Mouse (Mus musculus) stomach, embryonic 16.5 days (tissue): ENCODE measurements around the gene Mark3. TPM values are rescaled to one million over a fixed set of nuclear protein-coding genes. Genes with fewer than 3 reads are reported as not detected.

ENCODE experiments used
- ATAC-seq: fragments of 200-750 bp; cut with Nextera tagmentation; 2 replicates; pipeline ENCODE4 v1.8.0; 2017; ENCODE audit warnings: moderate number of reproducible peaks, moderate TSS enrichment; ENCODE audit not compliant: insufficient read depth, low FRiP score
- H3K27ac ChIP-seq: fragments of 300-500 bp; sonication (generic); 2 replicates; pipeline ENCODE4 v1.5.1; 2014; ENCODE audit warnings: low read length
- H3K27me3 ChIP-seq: fragments of 300-500 bp; sonication (generic); 2 replicates; pipeline ENCODE4 v1.6.1; 2014; ENCODE audit warnings: low read length, control low read depth, mixed read lengths; ENCODE audit not compliant: control insufficient read depth, insufficient read depth
- H3K36me3 ChIP-seq: fragments of 300-500 bp; sonication (generic); 2 replicates; pipeline ENCODE4 v1.6.1; 2014; ENCODE audit warnings: low read length; ENCODE audit not compliant: control insufficient read depth, insufficient read depth
- H3K4me1 ChIP-seq: fragments of 300-500 bp; sonication (generic); 2 replicates; pipeline ENCODE4 v1.6.1; 2014; ENCODE audit warnings: low read length, control low read depth, mixed read lengths; ENCODE audit not compliant: control insufficient read depth, insufficient read depth
- H3K4me2 ChIP-seq: fragments of 300-500 bp; sonication (generic); 2 replicates; pipeline ENCODE4 v1.6.1; 2014; ENCODE audit warnings: low read depth, low read length, mixed read lengths
- H3K4me3 ChIP-seq: fragments of 300-500 bp; sonication (generic); replicated peaks from 2 replicates; pipeline ENCODE4 v1.5.1; 2014; ENCODE audit warnings: mild to moderate bottlenecking, low read length
- H3K9ac ChIP-seq: fragments of 300-500 bp; sonication (generic); 2 replicates; pipeline ENCODE4 v1.6.1; 2014; ENCODE audit warnings: low read length
- H3K9me3 ChIP-seq: fragments of 300-500 bp; sonication (generic); replicated peaks from 2 replicates; pipeline ENCODE4 v1.6.1; 2016; ENCODE audit warnings: low read length, control low read depth; ENCODE audit not compliant: control insufficient read depth
- WGBS: fragments of 180-500 bp; shearing (Covaris S2); extraction: QIAGEN DNeasy Blood & Tissue Kit; methylation state at CpG from one replicate; pipeline ENCODE4 v1.1.7; 2014; 5-methylcytosine and 5-hydroxymethylcytosine counted together
- polyA plus RNA-seq: library from polyadenylated mRNA; unstranded; fragments of >200 nt; fragmentation: Nextera tagmentation; extraction: Ambion mirVana; gene quantifications from 2 replicates; pipeline ENCODE4 v1.2.1, GENCODE M21; 2015

The Mark3 gene
- polyA plus RNA-seq, 1 experiment from 2014 or later = 20.1 TPM

DNA sequence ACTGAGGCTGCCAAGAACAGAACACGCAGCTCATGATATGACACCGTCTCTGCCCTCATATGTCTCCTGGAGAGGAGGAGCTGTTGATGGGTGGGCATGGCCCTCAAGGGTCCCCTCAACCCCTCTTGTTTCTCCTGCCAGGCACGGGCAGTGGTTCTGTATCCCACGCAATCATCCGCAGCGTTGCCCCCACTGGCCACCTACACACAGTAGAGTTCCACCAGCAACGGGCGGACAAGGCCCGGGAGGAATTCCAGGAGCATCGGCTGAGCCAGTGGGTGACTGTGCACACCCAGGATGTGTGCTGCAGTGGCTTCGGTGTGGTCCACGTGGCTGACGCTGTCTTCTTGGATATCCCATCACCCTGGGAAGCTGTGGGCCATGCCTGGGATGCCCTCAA is 106.3 kb downstream of the Mark3 start:
- peaks cover 33% of the 10 kb centered on the region for H3K4me1 ChIP-seq
- no peak for ATAC-seq
- H3K9me3 ChIP-seq = no peaks in the 10 kb centered on the region
- H3K4me3 ChIP-seq = no peak overlapping the region
- H3K36me3 ChIP-seq = 0 out of 2 replicates have a peak, but pooled peaks cover 4% of the 10 kb centered on the region
- H3K27me3 ChIP-seq = no peaks in the 10 kb centered on the region
- 90% methylated on average over 13 of the region's 13 CpGs for WGBS
- no peak overlapping the region for H3K4me2 ChIP-seq
- no peak overlapping the region; the same call in 1 of the 2 replicates for H3K9ac ChIP-seq
- H3K27ac ChIP-seq = peak overlapping the region; percentile 89

DNA sequence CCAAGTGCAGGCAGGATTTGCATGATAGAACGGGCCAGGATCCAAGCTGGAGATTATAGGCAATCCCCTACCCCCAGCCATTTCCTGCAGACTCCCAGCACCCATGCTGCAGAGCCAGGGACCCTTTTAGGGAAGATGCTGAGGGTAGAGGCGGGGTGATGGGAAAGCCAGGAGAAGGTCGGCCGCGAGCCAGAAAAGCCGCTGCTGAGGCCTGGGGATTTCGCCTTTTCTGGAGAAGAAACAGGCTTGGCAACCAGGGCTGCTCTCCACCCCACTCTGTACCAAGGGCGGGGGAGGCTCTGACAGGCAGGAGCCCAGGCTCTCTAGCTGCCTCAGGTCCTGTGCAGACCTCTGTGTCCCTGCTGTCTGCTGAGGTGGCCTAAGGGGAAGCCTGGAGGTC is 107.0 kb downstream of the Mark3 start:
- no peak overlapping the region for H3K4me3 ChIP-seq
- H3K4me2 ChIP-seq = no peak overlapping the region
- H3K27ac ChIP-seq = peak overlapping the region; percentile 89

DNA sequence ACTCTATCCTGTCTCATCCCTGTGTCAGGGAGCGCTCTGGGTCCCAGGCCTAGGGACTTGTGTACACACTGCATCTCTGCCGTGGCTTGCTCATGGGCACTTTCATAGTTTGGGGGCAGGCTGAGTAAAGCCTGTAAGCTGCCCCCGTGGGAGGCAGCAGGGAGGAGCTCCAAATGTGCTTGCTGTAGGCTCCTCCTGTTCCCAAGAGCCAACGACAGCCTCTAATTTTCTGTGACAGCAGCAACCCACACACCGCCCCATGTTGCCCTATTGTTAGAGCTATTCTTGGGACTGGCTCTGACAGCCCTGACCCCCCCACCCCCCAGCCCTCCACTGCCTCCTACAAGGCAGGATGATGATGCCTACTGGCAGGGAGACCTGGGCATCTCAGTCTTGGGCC is 107.7 kb downstream of the Mark3 start:
- WGBS = 62% methylated on average over 5 of the region's 5 CpGs
- no peaks in the 10 kb centered on the region for H3K9me3 ChIP-seq
- H3K27me3 ChIP-seq = no peaks in the 10 kb centered on the region
- H3K4me1 ChIP-seq = peaks cover 36% of the 10 kb centered on the region
- H3K4me2 ChIP-seq = no peak overlapping the region
- H3K36me3 ChIP-seq = 0 out of 2 replicates have a peak, but pooled peaks cover 4% of the 10 kb centered on the region
- peak overlapping the region; percentile 89 for H3K27ac ChIP-seq
- peak; percentile 24; the same call in 1 of the 2 replicates for ATAC-seq
- peak overlapping the region; percentile 54; the same call in 1 of the 2 replicates for H3K9ac ChIP-seq
- no peak overlapping the region for H3K4me3 ChIP-seq

More for the DNA sequence above, 107.0 kb downstream of the Mark3 start:
- Histone ChIP-seq H3K4me1 (peaks cover 33% of the 10 kb centered on the region), H3K9ac (no peak overlapping the region), H3K9me3 (no peaks in the 10 kb centered on the region), H3K27me3 (no peaks in the 10 kb centered on the region), H3K36me3 (0 out of 2 replicates have a peak, but pooled peaks cover 4% of the 10 kb centered on the region)
- 53% methylated on average over 8 of the region's 8 CpGs for WGBS
- peak; percentile 57 for ATAC-seq

DNA sequence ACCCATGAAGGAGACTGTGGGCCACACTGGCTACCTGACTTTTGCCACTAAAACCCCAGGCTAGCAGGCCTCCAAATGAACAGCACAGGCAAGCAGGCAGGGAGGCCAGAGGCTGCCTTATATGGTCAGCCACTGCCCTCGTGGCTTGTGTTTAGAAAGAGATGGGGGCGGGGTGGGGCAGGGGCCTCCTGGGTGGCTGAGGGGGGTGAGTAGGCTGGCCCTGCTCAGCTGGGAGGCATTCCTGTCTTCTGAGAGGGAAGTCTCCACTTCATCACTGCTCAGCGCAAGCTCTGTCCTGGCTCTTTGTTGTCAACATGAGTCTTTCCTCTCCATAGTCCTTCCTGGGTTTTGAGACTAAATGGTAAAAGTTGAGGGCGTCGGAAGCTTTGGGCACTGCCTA is 108.5 kb downstream of the Mark3 start:
- Histone ChIP-seq H3K4me2 (no peak overlapping the region), H3K36me3 (0 out of 2 replicates have a peak, but pooled peaks cover 4% of the 10 kb centered on the region), H3K9me3 (no peaks in the 10 kb centered on the region), H3K27ac (peak overlapping the region; percentile 89), H3K9ac (peak overlapping the region; percentile 54), H3K4me3 (no peak overlapping the region), H3K4me1 (peaks cover 39% of the 10 kb centered on the region), H3K27me3 (no peaks in the 10 kb centered on the region)
- WGBS = 34% methylated on average over 5 of the region's 5 CpGs
- ATAC-seq = peak; percentile 45; the same call in 1 of the 2 replicates

DNA sequence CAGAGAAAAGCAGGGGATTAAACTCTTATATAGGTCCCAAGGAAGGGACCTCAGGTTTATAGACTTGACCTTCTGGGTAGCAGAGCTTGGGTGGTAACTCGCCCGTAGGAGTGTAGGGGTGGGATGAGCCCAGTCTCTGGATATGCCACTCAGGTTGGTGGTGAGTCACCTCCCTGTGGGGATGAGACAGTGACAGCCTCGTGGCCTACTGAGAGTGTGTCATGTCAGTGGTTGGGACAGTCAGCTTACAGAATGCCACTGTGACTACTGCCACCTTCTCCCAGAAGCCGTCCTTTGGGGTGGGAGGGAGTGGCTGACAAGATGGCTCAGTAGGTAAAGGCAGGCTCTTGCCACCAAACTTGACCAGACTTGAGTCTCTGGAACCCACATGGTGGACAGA is 112.1 kb downstream of the Mark3 start:
- no peak overlapping the region for H3K4me3 ChIP-seq
- H3K4me2 ChIP-seq = no peak overlapping the region
- ATAC-seq = no peak
- H3K9me3 ChIP-seq = no peaks in the 10 kb centered on the region
- H3K27ac ChIP-seq = peak overlapping the region; percentile 85; the same call in 1 of the 2 replicates
- H3K27me3 ChIP-seq = no peaks in the 10 kb centered on the region
- H3K36me3 ChIP-seq = 0 out of 2 replicates have a peak, but pooled peaks cover 4% of the 10 kb centered on the region
- peaks cover 33% of the 10 kb centered on the region for H3K4me1 ChIP-seq
- 80% methylated on average over 4 of the region's 4 CpGs for WGBS
- no peak overlapping the region for H3K9ac ChIP-seq

DNA sequence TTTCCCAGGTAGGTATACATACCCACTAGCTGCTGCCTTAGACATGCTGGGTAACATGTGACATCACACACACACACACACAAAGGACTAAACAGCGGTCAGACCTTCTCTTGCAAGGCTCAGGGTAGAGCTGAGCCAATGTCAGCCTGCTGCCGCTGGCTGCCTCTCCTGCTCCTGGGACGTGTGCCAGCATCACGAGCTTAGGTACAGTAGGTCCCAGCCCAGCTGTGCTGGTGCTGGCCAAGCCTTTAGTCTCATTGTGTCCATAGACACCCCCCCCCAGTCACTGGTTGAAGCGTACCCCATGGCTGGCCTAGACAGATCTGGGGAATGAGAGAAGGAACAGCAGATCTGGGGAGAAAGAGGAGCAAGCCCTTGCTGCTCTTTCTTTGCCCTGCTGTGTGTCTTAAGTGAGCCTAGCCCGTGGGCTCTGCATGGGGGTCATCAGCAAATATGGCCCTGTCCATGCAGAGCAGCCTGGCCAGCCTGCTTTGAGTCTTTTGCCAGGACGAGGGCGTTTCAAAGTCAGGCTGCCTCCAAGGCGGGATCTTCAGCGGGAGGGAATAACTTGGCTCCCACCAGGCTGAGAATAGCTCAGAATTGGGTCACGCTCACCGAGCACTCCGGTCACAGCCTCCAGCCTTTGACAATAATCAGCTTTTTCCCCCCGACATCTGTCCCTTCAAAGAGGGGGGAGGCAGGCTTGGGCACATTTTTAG is 113.2 kb downstream of the Mark3 start:
- H3K4me2 ChIP-seq = no peak overlapping the region; the same call in 1 of the 2 replicates
- peak; percentile 69 for ATAC-seq

DNA sequence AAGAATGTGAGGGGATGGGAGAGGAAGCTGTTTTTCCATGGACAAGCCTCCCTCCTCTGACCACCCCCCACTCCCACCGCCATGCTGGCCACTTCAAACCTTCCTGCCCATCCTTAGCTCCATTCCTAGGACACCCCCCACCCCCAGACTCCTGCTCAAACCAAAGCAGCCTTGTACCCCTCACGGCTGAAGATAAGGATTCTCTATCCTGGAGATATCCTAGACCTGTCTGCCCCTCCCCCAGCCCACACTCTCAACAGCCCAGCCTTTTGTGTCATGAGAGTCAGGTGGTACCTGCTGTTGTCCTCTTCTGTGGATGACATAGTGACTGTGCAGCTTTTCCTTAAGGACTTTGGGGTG is 113.7 kb downstream of the Mark3 start:
- peak overlapping the region; percentile 85 for H3K27ac ChIP-seq
- peaks cover 24% of the 10 kb centered on the region for H3K4me1 ChIP-seq
- no peak overlapping the region for H3K4me2 ChIP-seq
- ATAC-seq = no peak
- H3K9ac ChIP-seq = peak overlapping the region; percentile 57
- H3K36me3 ChIP-seq = 0 out of 2 replicates have a peak, but pooled peaks cover 4% of the 10 kb centered on the region
- H3K9me3 ChIP-seq = no peaks in the 10 kb centered on the region
- H3K27me3 ChIP-seq = no peaks in the 10 kb centered on the region
- H3K4me3 ChIP-seq = no peak overlapping the region
- WGBS = 43% methylated on average over 2 of the region's 2 CpGs

More for the DNA sequence above, 113.2 kb downstream of the Mark3 start:
- 27% methylated on average over 14 of the region's 14 CpGs for WGBS
- no peaks in the 10 kb centered on the region for H3K9me3 ChIP-seq
- H3K27ac ChIP-seq = peak overlapping the region; percentile 85
- peaks cover 29% of the 10 kb centered on the region for H3K4me1 ChIP-seq
- peak overlapping the region; percentile 57 for H3K9ac ChIP-seq
- H3K27me3 ChIP-seq = no peaks in the 10 kb centered on the region
- 0 out of 2 replicates have a peak, but pooled peaks cover 4% of the 10 kb centered on the region for H3K36me3 ChIP-seq
- no peak overlapping the region for H3K4me3 ChIP-seq

DNA sequence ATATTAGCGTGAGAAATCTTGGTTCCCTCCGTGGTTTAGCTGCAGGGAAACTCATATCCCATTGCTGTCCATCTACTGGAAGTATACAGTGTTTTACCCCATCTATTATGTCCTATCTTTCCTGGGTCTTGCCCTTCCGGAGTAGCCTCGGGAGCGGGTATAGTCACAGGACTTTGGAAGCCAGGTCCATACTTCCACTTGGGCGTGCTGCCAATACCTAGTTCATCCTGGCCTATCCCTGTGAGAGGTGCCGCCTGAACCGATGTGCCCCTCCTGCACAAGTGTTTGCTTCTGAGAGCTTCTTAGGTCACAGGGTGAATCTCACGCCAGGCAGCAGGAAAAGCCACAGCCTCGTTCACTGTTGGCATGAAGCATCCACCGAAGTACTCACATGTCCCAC is 115.1 kb downstream of the Mark3 start:
- H3K4me1 ChIP-seq = peaks cover 36% of the 10 kb centered on the region
- no peak for ATAC-seq
- H3K27ac ChIP-seq = no peak overlapping the region

DNA sequence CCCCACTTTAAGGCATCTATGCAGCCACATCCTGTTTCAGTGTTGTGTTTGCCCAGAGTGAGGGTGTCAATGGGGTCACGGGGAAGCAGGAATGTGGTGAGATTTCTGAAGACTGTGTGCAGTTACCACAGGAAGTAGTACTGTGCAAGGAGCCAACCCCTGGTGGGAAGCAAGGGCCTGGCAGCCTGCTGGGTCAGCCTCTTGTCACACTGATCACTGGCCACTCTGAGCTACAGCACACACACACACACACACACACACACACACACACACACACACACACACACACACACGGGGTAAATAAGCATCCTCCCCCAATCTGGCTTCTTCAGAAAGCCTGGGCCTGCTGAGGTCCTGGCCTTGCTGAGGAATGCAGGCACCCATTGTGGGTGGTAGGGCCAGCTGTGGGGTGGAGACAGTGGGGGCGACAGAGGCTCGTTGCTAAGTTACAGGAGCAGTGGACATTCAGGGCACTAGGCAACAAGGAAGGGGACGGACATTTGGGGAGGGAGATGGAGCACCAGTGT is 117.1 kb downstream of the Mark3 start:
- WGBS = 20% methylated on average over 5 of the region's 5 CpGs
- H3K9me3 ChIP-seq = no peaks in the 10 kb centered on the region
- no peaks in the 10 kb centered on the region for H3K36me3 ChIP-seq
- peak overlapping the region; percentile 33; the same call in 1 of the 2 replicates for H3K27ac ChIP-seq
- H3K27me3 ChIP-seq = no peaks in the 10 kb centered on the region
- no peak for ATAC-seq
- H3K4me1 ChIP-seq = peaks cover 44% of the 10 kb centered on the region
- no peak overlapping the region for H3K4me3 ChIP-seq
- H3K9ac ChIP-seq = peak overlapping the region; percentile 38; the same call in 1 of the 2 replicates
- H3K4me2 ChIP-seq = no peak overlapping the region

More for the DNA sequence above, 115.1 kb downstream of the Mark3 start:
- no peaks in the 10 kb centered on the region for H3K9me3 ChIP-seq
- no peak overlapping the region for H3K4me2 ChIP-seq
- no peak overlapping the region for H3K4me3 ChIP-seq
- 65% methylated on average over 11 of the region's 11 CpGs for WGBS
- H3K9ac ChIP-seq = no peak overlapping the region
- no peaks in the 10 kb centered on the region for H3K36me3 ChIP-seq
- no peaks in the 10 kb centered on the region for H3K27me3 ChIP-seq
